Mouse (Mus musculus) layer of hippocampus, postnatal 25 days (tissue): ENCODE measurements around the gene Pgbd1. TPM values are rescaled to one million over a fixed set of nuclear protein-coding genes. Genes with fewer than 3 reads are reported as not detected.
A peak's percentile ranks its signal among the peaks of the same experiment; 100 is the strongest.

Experiments used
- DNase-seq, 2 experiments: peaks; one replicate each; pipeline ENCODE4 v3.0.0; 2022; ENCODE audit warnings: mixed read lengths in 2 of 2, low spot score in 1 of 2; ENCODE audit errors: extremely low spot score in 1 of 2
- total RNA-seq, 2 experiments: library from RNA; stranded (reverse); gene quantifications; 2 replicates each; pipeline ENCODE4 v1.2.3; 2021

The Pgbd1 gene
- total RNA-seq, 2 experiments from 2014 or later: 1.2 to 1.8 TPM

DNA sequence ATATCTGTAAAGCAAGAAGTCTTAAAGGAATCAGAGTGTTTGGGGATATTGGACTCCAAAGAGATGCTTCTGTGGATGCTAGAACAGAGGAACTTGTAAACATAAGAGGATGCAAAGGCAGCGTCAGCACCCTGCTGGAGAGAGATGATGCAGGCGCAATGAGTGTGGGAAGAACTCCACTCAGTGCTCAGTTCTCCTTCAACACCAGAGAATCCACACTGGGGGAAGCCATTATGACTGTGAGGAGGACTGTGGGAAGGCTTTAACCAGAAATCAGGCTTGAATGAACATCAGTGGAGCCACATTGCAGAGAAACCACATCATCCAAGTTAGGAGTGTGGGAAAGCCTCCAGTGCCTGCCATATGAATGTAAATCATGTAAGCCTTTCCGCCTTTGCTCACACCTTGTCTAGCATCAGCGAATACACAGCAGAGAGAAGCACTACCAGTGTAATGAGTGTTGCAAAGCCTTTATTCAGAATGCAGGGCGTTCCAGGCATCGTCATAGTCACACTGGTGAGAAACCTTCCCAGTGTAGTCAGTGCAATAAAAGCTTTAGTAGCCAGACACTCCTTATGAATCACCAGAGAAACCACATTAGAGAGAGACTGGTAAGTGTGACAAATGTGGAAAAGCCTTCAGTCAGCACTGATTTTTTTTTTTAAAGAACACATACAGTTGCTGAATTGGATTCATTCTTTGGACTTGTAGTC, 23.4 kb downstream of the Pgbd1 start:
- DNase-seq: no peak

DNA sequence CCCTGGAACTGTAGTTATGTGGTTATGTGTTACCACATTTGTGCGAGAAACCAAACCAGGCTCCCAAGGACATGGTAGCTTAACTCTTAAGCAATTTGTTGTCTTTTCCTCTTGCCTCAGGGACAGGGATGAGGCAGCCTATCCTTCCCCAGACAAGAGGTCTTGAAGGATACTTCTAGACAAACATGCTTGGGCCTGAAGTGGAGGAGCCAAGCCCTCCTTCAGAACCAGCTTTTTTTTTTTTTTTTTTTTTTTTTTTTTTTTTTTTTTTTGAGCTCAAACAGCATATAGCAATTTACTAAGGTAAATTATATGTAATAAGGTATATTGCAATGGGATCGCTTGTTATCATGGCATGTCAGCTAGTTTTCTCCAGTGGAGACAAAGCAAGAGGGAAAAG, 25.1 kb downstream of the Pgbd1 start:
- no peak for DNase-seq

DNA sequence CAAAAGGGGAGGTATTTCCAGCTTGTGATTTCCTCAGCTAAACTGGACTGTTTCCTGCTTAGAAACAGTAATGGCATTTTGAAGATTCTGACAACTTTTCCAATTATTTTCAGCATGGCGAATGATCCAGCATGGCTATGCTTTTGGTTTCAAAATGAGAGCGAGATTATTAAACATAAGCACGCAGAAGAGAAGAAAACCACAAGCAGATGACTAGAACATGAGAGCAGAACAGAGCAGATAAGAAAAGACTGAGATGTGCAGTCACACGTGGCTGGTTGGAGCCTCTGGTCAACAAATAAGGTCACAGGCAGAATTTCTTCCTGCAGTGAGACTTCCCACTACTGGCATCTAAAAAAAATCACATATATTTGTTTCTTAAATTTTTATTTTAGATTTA, 25.6 kb downstream of the Pgbd1 start:
- no peak for DNase-seq

GRCm38 (mm10) chr13:21414231-21415212, 26.3 kb downstream of the Pgbd1 start:
- DNase-seq: no peak

GRCm38 (mm10) chr13:21408805-21409459, 31.9 kb downstream of the Pgbd1 start:
- DNase-seq: no peak

DNA sequence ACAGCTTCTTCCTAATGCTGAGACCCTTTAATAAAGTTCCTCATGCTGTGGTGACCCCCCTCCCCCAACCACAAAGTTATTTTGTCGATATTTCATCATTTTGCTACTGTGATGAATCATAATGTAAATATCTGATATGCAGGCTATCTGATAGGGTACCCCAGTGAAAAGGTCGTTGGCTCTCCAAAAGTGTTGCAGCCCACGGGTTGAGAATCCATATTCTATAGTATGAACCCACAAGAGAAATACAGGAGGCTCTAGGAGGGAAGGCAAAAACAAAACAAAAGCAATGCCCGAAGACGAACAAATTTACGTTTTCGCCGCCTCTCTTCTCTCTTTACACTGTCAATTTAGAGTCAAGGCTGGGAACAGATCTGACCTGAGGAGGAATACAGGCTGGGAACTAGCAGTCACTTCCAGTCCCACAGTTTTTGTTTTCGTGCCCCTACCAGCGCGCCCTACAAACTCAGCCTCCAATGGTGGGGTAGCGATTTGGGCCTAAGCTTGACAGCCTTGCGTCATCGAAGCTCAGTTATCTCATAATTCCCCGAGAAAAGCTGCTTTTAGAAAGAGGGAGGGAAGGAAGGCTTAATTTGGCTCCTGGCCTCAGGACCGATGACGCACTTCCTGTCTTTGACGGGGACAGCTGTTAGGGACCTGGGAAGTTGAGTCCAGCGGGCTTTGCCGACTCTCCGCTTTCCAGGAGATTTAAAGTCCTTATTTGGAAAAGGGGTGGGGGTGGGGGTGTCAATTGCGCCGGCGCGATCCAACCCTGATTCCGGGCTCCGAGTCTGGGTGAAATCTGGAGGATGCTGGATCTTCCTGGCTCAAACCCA, 32.7 kb downstream of the Pgbd1 start:
- peak; percentile 67 to 68 for DNase-seq

GRCm38 (mm10) chr13:21407341-21407740, 33.5 kb downstream of the Pgbd1 start:
- DNase-seq: no peak

DNA sequence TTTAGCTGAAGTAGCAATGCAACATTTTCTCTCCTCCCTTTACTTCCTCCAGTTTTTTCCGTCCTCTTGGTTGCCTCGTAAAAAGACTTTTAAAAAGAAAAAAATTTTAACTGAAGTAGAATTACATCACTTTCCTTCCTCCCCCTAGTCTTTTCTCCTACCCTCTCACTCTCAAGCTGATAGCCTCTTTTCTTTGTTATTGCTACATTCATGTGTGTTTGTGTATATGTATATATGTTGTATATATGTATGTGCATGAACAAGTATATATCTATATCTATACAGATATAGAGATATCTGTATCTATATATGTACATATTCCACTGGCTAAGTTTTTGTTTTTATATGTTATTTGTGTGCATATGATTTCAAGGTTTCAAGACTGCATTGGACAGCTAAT, 38.0 kb downstream of the Pgbd1 start:
- no peak for DNase-seq

- peak; percentile 73 to 86 for DNase-seq
Measured at GRCm38 (mm10) chr13:21402287-21402846, 38.5 kb downstream of the Pgbd1 start, which contains the start of gene Zkscan3. Zkscan3 (minus strand) TSS chr13:21402755.

DNA sequence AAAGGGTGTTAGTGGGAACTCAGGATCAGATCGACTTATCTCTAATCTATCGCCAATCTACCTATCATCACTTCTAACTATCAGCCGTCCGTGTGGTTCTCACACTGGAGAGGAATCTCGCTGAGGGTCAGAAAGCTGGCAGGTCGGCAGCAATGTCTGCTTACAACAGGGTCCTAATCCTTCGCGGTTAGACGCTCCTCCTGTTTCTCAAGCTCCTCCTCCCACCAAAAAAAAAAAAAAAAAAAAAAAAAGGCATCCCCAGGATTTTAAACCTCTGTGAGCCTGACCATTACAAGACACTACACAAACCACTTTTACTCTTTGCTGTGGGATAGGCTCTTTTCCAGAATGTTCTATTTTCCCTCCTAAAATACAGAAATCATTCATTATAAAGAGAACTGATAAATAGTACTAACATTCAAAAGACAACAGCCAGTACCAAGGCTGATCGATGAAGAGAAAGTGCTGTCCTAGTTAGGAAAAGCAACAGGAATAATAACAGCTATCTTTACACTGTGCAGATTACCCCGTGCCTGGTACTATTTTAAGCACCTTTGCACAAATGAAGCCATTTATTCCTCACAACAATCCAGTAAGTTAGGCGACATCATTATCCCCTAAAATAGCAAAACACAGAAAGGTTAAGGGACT, 39.1 kb downstream of the Pgbd1 start:
- DNase-seq: no peak

GRCm38 (mm10) chr13:21401166-21401565, 39.7 kb downstream of the Pgbd1 start:
- no peak for DNase-seq

- no peak for DNase-seq
Measured at GRCm38 (mm10) chr13:21397486-21397885, 43.4 kb downstream of the Pgbd1 start.

DNA sequence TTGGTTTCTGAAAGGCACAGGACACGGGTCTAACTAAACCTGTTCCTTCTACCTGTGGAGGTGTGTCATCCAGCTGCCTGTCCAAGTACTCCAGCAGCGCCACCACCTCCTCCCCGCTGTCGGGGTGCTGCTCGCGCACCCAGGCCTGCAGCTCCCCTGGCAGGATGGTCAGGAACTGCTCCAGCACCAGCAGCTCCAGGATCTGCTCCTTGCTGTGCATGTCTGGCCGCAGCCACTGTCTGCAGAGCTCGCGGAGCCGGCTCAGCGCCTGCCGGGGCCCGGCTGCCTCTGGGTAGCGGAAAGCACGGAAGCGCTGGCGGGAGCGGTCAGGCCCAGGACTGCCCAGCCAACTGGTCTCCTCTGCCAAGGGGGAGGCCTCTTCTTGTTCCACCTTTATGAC, 44.8 kb downstream of the Pgbd1 start:
- DNase-seq: peak in 1 of 2 experiments; percentile 22

GRCm38 (mm10) chr13:21395623-21396022, 45.2 kb downstream of the Pgbd1 start:
- DNase-seq: no peak

DNA sequence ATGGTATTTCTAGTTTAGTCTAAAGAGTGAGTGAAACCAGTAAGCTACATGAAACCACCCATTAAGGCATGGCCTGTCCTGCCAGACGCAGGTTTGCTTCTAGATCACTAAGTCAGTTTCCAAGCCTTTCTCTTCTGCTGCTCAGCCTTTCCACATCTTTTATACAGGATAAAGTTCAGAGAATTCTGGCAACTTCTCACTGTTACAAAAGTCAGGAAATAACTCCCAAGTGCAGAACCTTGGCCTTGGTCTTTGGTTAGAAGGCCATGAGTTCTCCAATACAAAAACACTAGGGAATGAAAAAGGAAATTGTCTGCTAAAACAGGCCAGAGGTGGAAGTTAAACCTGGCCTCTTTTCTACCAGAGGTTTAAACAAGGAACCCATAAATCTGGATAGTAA, 45.6 kb downstream of the Pgbd1 start:
- DNase-seq: no peak

- no peak for DNase-seq
Measured at GRCm38 (mm10) chr13:21377773-21378172, 63.1 kb downstream of the Pgbd1 start.

- DNase-seq: no peak
Measured at GRCm38 (mm10) chr13:21372700-21373099, 68.2 kb downstream of the Pgbd1 start.
